Mouse (Mus musculus): ENCODE measurements around the gene Wdr49.
"Not testable (repeated sequence)": the region's sequence is repeated elsewhere in the genome, so short reads cannot be mapped to it uniquely, and the experiment has no call there.

The Wdr49 gene

GRCm38 (mm10) chr3:75301072-75301471 lies 180.9 kb downstream of the Wdr49 start:
- no peak for DNase-seq (ENCODE audit: low read depth, low spot score)

- DNase-seq (ENCODE audit: low read depth, low spot score) = not testable (repeated sequence)
Observed at GRCm38 (mm10) chr3:75299464-75299863, 182.5 kb downstream of the Wdr49 start.

- DNase-seq (ENCODE audit: low read depth, low spot score) = no peak
Observed at GRCm38 (mm10) chr3:75297758-75298111, 184.2 kb downstream of the Wdr49 start.

- DNase-seq (ENCODE audit: low read depth, low spot score) = no peak
Observed at GRCm38 (mm10) chr3:75297026-75297757, 184.8 kb downstream of the Wdr49 start.

GRCm38 (mm10) chr3:75293243-75293642 lies 188.7 kb downstream of the Wdr49 start:
- no peak for DNase-seq (ENCODE audit: low read depth, low spot score)

GRCm38 (mm10) chr3:75277455-75277854 lies 204.5 kb downstream of the Wdr49 start:
- no peak for DNase-seq (ENCODE audit: low read depth, low spot score)

GRCm38 (mm10) chr3:75276522-75276921 lies 205.4 kb downstream of the Wdr49 start:
- DNase-seq (ENCODE audit: low read depth, low spot score) = no peak

- DNase-seq (ENCODE audit: low read depth, low spot score) = no peak
Observed at GRCm38 (mm10) chr3:75275127-75275526, 206.8 kb downstream of the Wdr49 start.

GRCm38 (mm10) chr3:75269978-75270377 lies 212.0 kb downstream of the Wdr49 start, which contains the start of gene Serpini2:
Gene Serpini2, minus strand, starts transcription at chr3:75270078.
- DNase-seq (ENCODE audit: low read depth, low spot score) = no peak

GRCm38 (mm10) chr3:75259356-75259755 lies 222.6 kb downstream of the Wdr49 start:
- no peak for DNase-seq (ENCODE audit: low read depth, low spot score)

Measured in embryo, embryonic 11.5 days (tissue).